Mouse (Mus musculus): ENCODE measurements around the gene Lhpp.

The Lhpp gene

GRCm38 (mm10) chr7:132599071-132599975, 11.1 kb upstream of the Lhpp start, which contains the start of gene Nkx1-2:
Nkx1-2 (minus strand) TSS chr7:132599637.
- DNase-seq, result no peak

GRCm38 (mm10) chr7:132600026-132600425, 10.4 kb upstream of the Lhpp start:
- DNase-seq, result peak; percentile 32

- DNase-seq, result no peak
Measured at GRCm38 (mm10) chr7:132600926-132601325, 9.5 kb upstream of the Lhpp start.

- no peak for DNase-seq
Measured at GRCm38 (mm10) chr7:132604720-132605119, 5.7 kb upstream of the Lhpp start.

GRCm38 (mm10) chr7:132605689-132606088, 4.7 kb upstream of the Lhpp start:
- no peak for DNase-seq

GRCm38 (mm10) chr7:132608316-132609020, 2.0 kb upstream of the Lhpp start:
- no peak for DNase-seq

GRCm38 (mm10) chr7:132611530-132611929, 1.1 kb downstream of the Lhpp start:
- no peak for DNase-seq

GRCm38 (mm10) chr7:132615346-132615745, 4.9 kb downstream of the Lhpp start:
- no peak for DNase-seq

GRCm38 (mm10) chr7:132616391-132616790, 6.0 kb downstream of the Lhpp start:
- no peak for DNase-seq

- no peak for DNase-seq
Measured at GRCm38 (mm10) chr7:132617021-132617564, 6.7 kb downstream of the Lhpp start.

- DNase-seq, result no peak
Measured at GRCm38 (mm10) chr7:132619549-132619948, 9.1 kb downstream of the Lhpp start.

GRCm38 (mm10) chr7:132619975-132620918, 9.8 kb downstream of the Lhpp start:
- no peak for DNase-seq

- no peak for DNase-seq
Measured at GRCm38 (mm10) chr7:132624161-132624560, 13.7 kb downstream of the Lhpp start.

GRCm38 (mm10) chr7:132626174-132626573, 15.7 kb downstream of the Lhpp start:
- DNase-seq, result no peak

GRCm38 (mm10) chr7:132627448-132627847, 17.0 kb downstream of the Lhpp start:
- DNase-seq, result no peak

- no peak for DNase-seq
Measured at GRCm38 (mm10) chr7:132631313-132631712, 20.9 kb downstream of the Lhpp start.

- DNase-seq, result no peak
Measured at GRCm38 (mm10) chr7:132637292-132637691, 26.9 kb downstream of the Lhpp start.

- DNase-seq, result peak; percentile 53
Measured at GRCm38 (mm10) chr7:132638446-132639087, 28.1 kb downstream of the Lhpp start.

GRCm38 (mm10) chr7:132640946-132641345, 30.5 kb downstream of the Lhpp start:
- DNase-seq, result no peak

- DNase-seq, result no peak
Measured at GRCm38 (mm10) chr7:132641606-132642005, 31.2 kb downstream of the Lhpp start.

- no peak for DNase-seq
Measured at GRCm38 (mm10) chr7:132644605-132645279, 34.3 kb downstream of the Lhpp start.
